Mouse (Mus musculus): ENCODE data around the gene Coro2a.

- TF ChIP-seq POLR2A (IDR thresholded peaks at IDR 0.05; ENCODE audit: extremely low read depth, insufficient read depth, low read length) (no peak), CTCF (IDR thresholded peaks at IDR 0.05; ENCODE audit: extremely low read depth, insufficient read depth, low read length) (no peak)
Observed at GRCm38 (mm10) chr4:46545498-46545897, 56.5 kb downstream of the Coro2a start.

Measured in cortical plate, adult 2 months (tissue).